Mouse (Mus musculus) fibroblast of lung, adult 2 months (primary cell): ENCODE measurements around the gene Rhbdl1.

Experiments used
- DNase-seq: peaks from one replicate; pipeline ENCODE4 v3.0.0-alpha.2; 2011; ENCODE audit warnings: low read depth

Gene Rhbdl1

GRCm38 (mm10) chr17:25794197-25794596 is 42.9 kb downstream of the Rhbdl1 start:
- no peak for DNase-seq

GRCm38 (mm10) chr17:25792615-25793014 is 44.5 kb downstream of the Rhbdl1 start, which contains the start of gene Fam173a:
Fam173a (minus strand) TSS chr17:25792901.
- DNase-seq = no peak

GRCm38 (mm10) chr17:25791843-25792527 is 45.1 kb downstream of the Rhbdl1 start:
- peak; percentile 57 for DNase-seq

- DNase-seq = no peak
Measured at GRCm38 (mm10) chr17:25791320-25791842, 45.7 kb downstream of the Rhbdl1 start.

- DNase-seq = no peak
Measured at GRCm38 (mm10) chr17:25786781-25787504, 50.2 kb downstream of the Rhbdl1 start.

GRCm38 (mm10) chr17:25786280-25786679 is 50.8 kb downstream of the Rhbdl1 start, which contains the start of gene Ccdc78:
Ccdc78 (plus strand) TSS chr17:25786580.
- DNase-seq = no peak

- peak; percentile 88 for DNase-seq
Measured at GRCm38 (mm10) chr17:25785281-25785745, 51.8 kb downstream of the Rhbdl1 start, which contains the start of gene Haghl. Haghl (minus strand) TSS chr17:25785673.
